Mouse (Mus musculus): ENCODE data around the gene Cnnm1. TPM values are rescaled to one million over a fixed set of nuclear protein-coding genes. Genes with fewer than 3 reads are reported as not detected.
A peak's percentile ranks its signal among the peaks of the same experiment; 100 is the strongest.
"Not testable (repeated sequence)": the region's sequence is repeated elsewhere in the genome, so short reads cannot be mapped to it uniquely, and the experiment has no call there.

Gene Cnnm1
- polyA plus RNA-seq, 1 experiment from 2014 or later, result 0.43 TPM

- Histone ChIP-seq H3K4me3 (replicated peaks) (no peak overlapping the region), H3K36me3 (no peaks in the 10 kb centered on the region), H3K4me1 (replicated peaks) (no peaks in the 10 kb centered on the region), H3K9ac (replicated peaks) (no peak overlapping the region), H3K27ac (no peak overlapping the region), H3K27me3 (peaks cover 6% of the 10 kb centered on the region; the same call in 1 of the 2 replicates), H3K4me2 (no peak overlapping the region), H3K9me3 (no peaks in the 10 kb centered on the region)
- no peak for ATAC-seq (ENCODE audit: insufficient number of reproducible peaks, insufficient read depth, low FRiP score, low TSS enrichment, low read depth)
- WGBS, result 42% methylated on average over 3 of the region's 3 CpGs
These were observed 47.2 kb downstream of the Cnnm1 start for GRCm38 (mm10) chr19:43487429-43487828.

GRCm38 (mm10) chr19:43493316-43493715, 53.1 kb downstream of the Cnnm1 start:
- H3K27me3 ChIP-seq, result peaks cover 17% of the 10 kb centered on the region
- H3K4me1 ChIP-seq (replicated peaks), result peaks cover 13% of the 10 kb centered on the region
- not testable (repeated sequence) for H3K9ac ChIP-seq (replicated peaks); H3K27ac ChIP-seq; ATAC-seq (ENCODE audit: insufficient number of reproducible peaks, insufficient read depth, low FRiP score, low TSS enrichment, low read depth); H3K4me2 ChIP-seq; H3K4me3 ChIP-seq (replicated peaks); H3K9me3 ChIP-seq; H3K36me3 ChIP-seq
- WGBS, result 76% methylated on average over 1 of the region's 1 CpGs

- 85% methylated on average over 6 of the region's 6 CpGs for WGBS
These were observed 53.6 kb downstream of the Cnnm1 start for GRCm38 (mm10) chr19:43493878-43494277.

GRCm38 (mm10) chr19:43494914-43495313, 54.7 kb downstream of the Cnnm1 start:
- Histone ChIP-seq H3K9ac (replicated peaks) (peak overlapping the region; percentile 37; the same call in 1 of the 2 replicates), H3K36me3 (peaks cover 15% of the 10 kb centered on the region), H3K4me2 (peak overlapping the region; percentile 63), H3K27ac (no peak overlapping the region), H3K9me3 (no peaks in the 10 kb centered on the region), H3K27me3 (peaks cover 17% of the 10 kb centered on the region), H3K4me1 (replicated peaks) (peaks cover 13% of the 10 kb centered on the region), H3K4me3 (replicated peaks) (peak overlapping the region; percentile 36)
- WGBS, result 14% methylated on average over 14 of the region's 14 CpGs
- no peak for ATAC-seq (ENCODE audit: insufficient number of reproducible peaks, insufficient read depth, low FRiP score, low TSS enrichment, low read depth)

More at GRCm38 (mm10) chr19:43493878-43494277, 53.6 kb downstream of the Cnnm1 start:
- Histone ChIP-seq H3K4me3 (replicated peaks) (no peak overlapping the region), H3K9ac (replicated peaks) (no peak overlapping the region), H3K36me3 (peaks cover 5% of the 10 kb centered on the region), H3K4me2 (no peak overlapping the region), H3K9me3 (no peaks in the 10 kb centered on the region), H3K27me3 (peaks cover 17% of the 10 kb centered on the region), H3K4me1 (replicated peaks) (peaks cover 13% of the 10 kb centered on the region), H3K27ac (no peak overlapping the region)
- no peak for ATAC-seq (ENCODE audit: insufficient number of reproducible peaks, insufficient read depth, low FRiP score, low TSS enrichment, low read depth)

GRCm38 (mm10) chr19:43495846-43496245, 55.6 kb downstream of the Cnnm1 start:
- Histone ChIP-seq H3K4me1 (replicated peaks) (peaks cover 13% of the 10 kb centered on the region), H3K27ac (no peak overlapping the region), H3K4me2 (0 out of 2 replicates have a peak overlapping the region, but pooled peaks have one; percentile 15), H3K27me3 (peaks cover 17% of the 10 kb centered on the region), H3K9ac (replicated peaks) (no peak overlapping the region), H3K4me3 (replicated peaks) (no peak overlapping the region), H3K9me3 (no peaks in the 10 kb centered on the region), H3K36me3 (peaks cover 25% of the 10 kb centered on the region)
- WGBS, result 18% methylated on average over 5 of the region's 5 CpGs
- ATAC-seq (ENCODE audit: insufficient number of reproducible peaks, insufficient read depth, low FRiP score, low TSS enrichment, low read depth), result no peak

GRCm38 (mm10) chr19:43497440-43497839, 57.2 kb downstream of the Cnnm1 start:
- Histone ChIP-seq H3K9ac (replicated peaks) (no peak overlapping the region), H3K4me3 (replicated peaks) (no peak overlapping the region), H3K4me1 (replicated peaks) (peaks cover 13% of the 10 kb centered on the region), H3K27me3 (peaks cover 10% of the 10 kb centered on the region), H3K9me3 (no peaks in the 10 kb centered on the region), H3K4me2 (no peak overlapping the region), H3K36me3 (peaks cover 36% of the 10 kb centered on the region), H3K27ac (no peak overlapping the region)
- no peak for ATAC-seq (ENCODE audit: insufficient number of reproducible peaks, insufficient read depth, low FRiP score, low TSS enrichment, low read depth)
- 85% methylated on average over 7 of the region's 7 CpGs for WGBS

- Histone ChIP-seq H3K9me3 (no peaks in the 10 kb centered on the region), H3K27ac (no peak overlapping the region), H3K4me3 (replicated peaks) (no peak overlapping the region), H3K9ac (replicated peaks) (no peak overlapping the region), H3K36me3 (peaks cover 47% of the 10 kb centered on the region), H3K27me3 (peaks cover 10% of the 10 kb centered on the region), H3K4me1 (replicated peaks) (peaks cover 17% of the 10 kb centered on the region), H3K4me2 (no peak overlapping the region)
- ATAC-seq (ENCODE audit: insufficient number of reproducible peaks, insufficient read depth, low FRiP score, low TSS enrichment, low read depth), result no peak
- WGBS, result 87% methylated on average over 7 of the region's 7 CpGs
These were observed 58.6 kb downstream of the Cnnm1 start for GRCm38 (mm10) chr19:43498874-43499273.

- Histone ChIP-seq H3K27me3 (no peaks in the 10 kb centered on the region), H3K9me3 (no peaks in the 10 kb centered on the region), H3K4me3 (replicated peaks) (no peak overlapping the region), H3K36me3 (peaks cover 74% of the 10 kb centered on the region), H3K27ac (no peak overlapping the region), H3K9ac (replicated peaks) (no peak overlapping the region), H3K4me1 (replicated peaks) (0 out of 2 replicates have a peak, but pooled peaks cover 4% of the 10 kb centered on the region), H3K4me2 (no peak overlapping the region)
- WGBS, result 78% methylated on average over 11 of the region's 11 CpGs
- no peak for ATAC-seq (ENCODE audit: insufficient number of reproducible peaks, insufficient read depth, low FRiP score, low TSS enrichment, low read depth)
These were observed 62.4 kb downstream of the Cnnm1 start for GRCm38 (mm10) chr19:43502630-43503029.

GRCm38 (mm10) chr19:43503593-43503992, 63.4 kb downstream of the Cnnm1 start:
- H3K36me3 ChIP-seq, result peaks cover 73% of the 10 kb centered on the region
- not testable (repeated sequence) for H3K4me1 ChIP-seq (replicated peaks)

GRCm38 (mm10) chr19:43505441-43505840, 65.2 kb downstream of the Cnnm1 start:
- H3K27me3 ChIP-seq, result no peaks in the 10 kb centered on the region
- no peak overlapping the region for H3K27ac ChIP-seq
- no peaks in the 10 kb centered on the region; the same call in 1 of the 2 replicates for H3K9me3 ChIP-seq
- H3K36me3 ChIP-seq, result peaks cover 71% of the 10 kb centered on the region
- H3K9ac ChIP-seq (replicated peaks), result no peak overlapping the region
- H3K4me3 ChIP-seq (replicated peaks), result no peak overlapping the region
- WGBS, result 89% methylated on average over 12 of the region's 12 CpGs
- no peak overlapping the region for H3K4me2 ChIP-seq
- ATAC-seq (ENCODE audit: insufficient number of reproducible peaks, insufficient read depth, low FRiP score, low TSS enrichment, low read depth), result no peak
- 0 out of 2 replicates have a peak, but pooled peaks cover 4% of the 10 kb centered on the region for H3K4me1 ChIP-seq (replicated peaks)

More at GRCm38 (mm10) chr19:43503593-43503992, 63.4 kb downstream of the Cnnm1 start:
- H3K27ac ChIP-seq; H3K9ac ChIP-seq (replicated peaks); H3K4me2 ChIP-seq; H3K4me3 ChIP-seq (replicated peaks); ATAC-seq (ENCODE audit: insufficient number of reproducible peaks, insufficient read depth, low FRiP score, low TSS enrichment, low read depth); H3K27me3 ChIP-seq; H3K9me3 ChIP-seq: not testable (repeated sequence)
- WGBS, result 95% methylated on average over 8 of the region's 9 CpGs

- H3K9ac ChIP-seq (replicated peaks), result no peak overlapping the region
- no peak overlapping the region for H3K4me3 ChIP-seq (replicated peaks)
- no peak overlapping the region for H3K27ac ChIP-seq
- no peaks in the 10 kb centered on the region; the same call in 1 of the 2 replicates for H3K9me3 ChIP-seq
- H3K27me3 ChIP-seq, result no peaks in the 10 kb centered on the region
- no peak overlapping the region for H3K4me2 ChIP-seq
- peaks cover 80% of the 10 kb centered on the region for H3K36me3 ChIP-seq
- 91% methylated on average over 14 of the region's 14 CpGs for WGBS
- ATAC-seq (ENCODE audit: insufficient number of reproducible peaks, insufficient read depth, low FRiP score, low TSS enrichment, low read depth), result no peak
- H3K4me1 ChIP-seq (replicated peaks), result no peaks in the 10 kb centered on the region
These were observed 70.4 kb downstream of the Cnnm1 start for GRCm38 (mm10) chr19:43510436-43511220.

Data from limb, embryonic 12.5 days (tissue).